Mouse (Mus musculus): Measurements from ENCODE around the gene Sdk2.

Gene Sdk2

DNA sequence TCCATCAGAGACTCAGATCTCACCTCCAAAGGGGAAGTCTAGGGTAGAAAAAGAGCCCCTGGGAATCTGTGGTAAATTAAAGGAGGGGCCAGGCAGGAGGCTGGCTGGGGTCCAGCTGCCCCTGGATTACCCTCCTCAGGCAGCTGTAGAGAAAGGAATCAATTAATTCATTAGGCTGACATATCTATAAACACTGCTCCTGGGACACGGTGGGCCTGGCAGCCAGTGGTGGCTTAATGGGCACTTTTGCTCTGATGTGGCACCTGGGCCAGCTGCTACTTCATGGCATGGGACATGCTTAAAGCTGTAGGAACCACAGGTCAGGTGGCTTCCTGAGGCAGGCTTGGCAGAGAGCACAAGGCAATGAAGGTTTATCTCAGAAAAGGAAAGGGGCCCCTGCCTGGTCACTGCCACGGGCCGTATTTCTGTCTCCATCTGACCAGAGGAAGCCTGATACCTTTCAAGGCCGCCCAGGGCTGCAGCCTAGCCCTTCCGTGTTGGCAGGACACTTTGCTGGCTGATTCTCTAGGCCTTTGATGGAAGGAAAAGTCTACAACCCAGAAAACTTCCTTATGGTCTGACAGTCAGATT, 80.9 kb downstream of the Sdk2 start:
- DNase-seq = no peak

DNA sequence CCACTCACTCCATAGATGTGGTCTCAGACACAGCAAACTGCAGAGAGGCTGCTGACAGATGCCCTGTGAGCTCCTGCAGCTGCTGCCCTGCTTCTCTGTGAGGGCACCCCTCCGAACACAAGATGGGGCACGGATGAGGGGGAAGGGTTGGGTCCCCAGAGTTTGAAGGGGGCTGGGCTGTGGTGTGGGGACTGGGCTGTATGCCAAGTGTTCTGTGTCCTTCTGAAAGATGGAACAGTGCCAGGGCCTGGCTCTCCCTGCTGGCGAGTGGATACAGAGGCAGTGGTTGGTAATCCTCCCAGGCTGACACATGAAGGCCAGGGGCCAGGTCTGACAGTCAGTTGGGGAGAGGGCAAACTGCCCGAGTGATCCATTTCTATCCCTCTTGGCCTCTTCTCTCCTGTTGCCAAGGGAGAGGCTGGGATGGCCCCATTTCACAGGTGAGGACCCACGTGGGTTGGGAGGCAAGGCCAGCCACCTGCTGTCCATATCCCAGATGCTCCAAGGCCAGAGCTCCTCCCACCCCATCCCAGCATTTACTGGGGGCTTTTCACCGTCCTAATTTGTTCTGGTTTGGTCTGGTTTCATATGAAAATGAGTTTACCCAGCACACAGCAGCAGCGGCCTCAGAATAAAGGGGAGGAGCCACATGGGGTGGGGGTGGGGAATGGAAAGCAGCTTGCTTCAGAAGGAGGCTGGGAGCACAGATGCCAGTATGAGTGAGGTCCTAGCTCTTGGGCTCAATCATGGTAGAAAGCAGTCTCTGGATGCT, 84.9 kb downstream of the Sdk2 start:
- DNase-seq = peak; percentile 24

DNA sequence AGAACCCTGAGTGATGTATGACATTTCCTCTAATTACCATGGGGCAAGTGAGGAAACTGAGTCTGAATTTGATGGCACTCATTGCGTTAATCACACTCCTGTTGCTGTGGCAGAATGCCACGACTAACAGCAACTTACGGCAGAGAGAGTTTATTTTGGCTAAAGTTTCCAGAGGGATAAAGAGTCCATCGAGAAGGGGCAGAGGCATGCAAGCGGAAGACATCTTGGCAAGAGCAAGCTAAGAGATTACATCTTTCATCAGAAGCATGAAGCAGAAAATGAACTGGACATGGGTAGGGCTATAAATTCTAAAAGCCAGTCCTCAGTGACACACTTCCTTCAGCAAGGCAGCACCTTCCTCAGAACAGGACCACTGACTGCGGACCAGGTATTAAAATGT, 85.8 kb downstream of the Sdk2 start:
- no peak for DNase-seq

DNA sequence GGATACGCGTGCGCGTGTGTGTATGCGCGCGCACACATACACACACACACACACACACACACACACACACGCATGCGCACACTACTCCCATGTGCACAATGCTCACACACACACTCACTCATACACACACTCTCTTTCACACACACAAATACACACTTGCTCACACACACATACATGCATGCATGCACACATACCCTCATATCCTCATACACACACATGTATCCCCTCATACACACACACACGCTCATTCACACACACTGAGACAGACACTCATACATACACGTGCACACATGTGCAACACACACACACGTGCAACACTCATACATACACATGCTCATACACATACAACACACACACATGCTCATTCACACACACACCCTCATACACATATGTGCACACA, 88.5 kb downstream of the Sdk2 start:
- no peak for DNase-seq

DNA sequence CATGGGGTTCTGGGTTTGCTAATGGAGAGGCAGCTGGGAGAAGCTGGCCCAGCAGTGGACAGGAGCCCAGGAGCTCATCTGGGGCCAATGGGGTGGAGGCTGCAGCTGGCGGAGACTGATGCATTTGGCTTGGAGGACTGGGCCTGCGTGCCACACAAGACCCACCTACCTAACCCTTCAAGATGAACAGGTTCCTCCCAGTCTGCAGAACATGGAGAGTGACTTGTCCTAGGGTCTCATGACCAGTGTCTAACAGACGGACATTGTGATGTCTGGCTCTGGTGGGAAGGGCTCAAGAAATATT, 91.2 kb downstream of the Sdk2 start:
- no peak for DNase-seq

DNA sequence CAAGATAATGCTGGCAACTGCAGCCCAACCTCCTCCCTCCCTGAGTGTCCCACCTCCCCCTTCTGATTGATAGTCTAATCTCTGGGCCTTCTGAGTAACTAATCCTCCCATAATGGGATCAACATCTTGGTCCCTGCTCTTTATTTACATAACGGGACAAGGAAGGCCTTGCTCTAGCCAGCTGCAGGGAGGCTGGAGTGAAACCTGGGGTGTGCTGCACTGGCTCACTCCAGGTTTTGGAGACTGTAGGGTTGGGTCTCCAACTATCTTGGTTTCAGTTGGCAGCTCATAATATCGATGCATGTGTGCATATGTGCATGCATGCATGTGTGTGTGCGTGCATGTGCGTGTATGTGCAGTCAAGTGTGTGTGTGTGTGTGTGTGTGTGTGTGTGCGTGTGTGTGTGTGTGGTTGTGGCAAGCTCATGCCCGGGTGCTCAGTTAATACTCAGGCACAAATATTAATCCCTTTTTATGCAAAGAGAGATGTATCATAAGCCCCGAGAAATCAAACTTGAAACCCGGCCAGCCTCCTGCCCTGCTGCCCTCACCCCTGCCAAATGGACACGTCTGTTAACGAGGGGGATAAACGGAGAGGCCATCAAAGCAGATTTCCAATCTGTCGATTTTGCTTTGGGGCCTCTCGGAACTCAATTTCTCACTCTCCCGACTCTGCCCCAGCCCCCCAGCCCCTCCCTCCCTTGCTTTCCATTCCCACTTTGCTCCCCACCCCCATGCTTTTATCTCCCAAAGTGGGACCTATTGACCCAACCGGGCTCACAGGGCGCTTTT, 91.8 kb downstream of the Sdk2 start:
- DNase-seq = no peak

DNA sequence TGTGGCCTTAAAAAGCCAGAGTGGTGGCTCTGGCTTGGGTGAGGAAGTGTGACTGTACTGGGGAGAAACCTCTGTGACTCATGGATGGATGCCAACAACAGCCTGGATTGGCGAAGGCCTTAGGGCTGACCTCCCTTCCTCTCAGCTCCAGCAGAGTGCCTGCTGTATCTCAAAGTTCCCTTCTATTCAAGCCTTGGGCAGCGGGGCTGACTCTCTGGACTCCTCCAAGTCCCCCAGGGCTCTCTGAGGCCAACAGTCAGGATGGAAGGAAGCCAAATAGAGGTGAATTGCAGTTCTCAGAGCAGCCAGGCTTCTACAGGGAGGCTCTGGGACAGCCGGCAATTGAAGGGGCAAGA, 94.4 kb downstream of the Sdk2 start:
- DNase-seq = peak; percentile 38

DNA sequence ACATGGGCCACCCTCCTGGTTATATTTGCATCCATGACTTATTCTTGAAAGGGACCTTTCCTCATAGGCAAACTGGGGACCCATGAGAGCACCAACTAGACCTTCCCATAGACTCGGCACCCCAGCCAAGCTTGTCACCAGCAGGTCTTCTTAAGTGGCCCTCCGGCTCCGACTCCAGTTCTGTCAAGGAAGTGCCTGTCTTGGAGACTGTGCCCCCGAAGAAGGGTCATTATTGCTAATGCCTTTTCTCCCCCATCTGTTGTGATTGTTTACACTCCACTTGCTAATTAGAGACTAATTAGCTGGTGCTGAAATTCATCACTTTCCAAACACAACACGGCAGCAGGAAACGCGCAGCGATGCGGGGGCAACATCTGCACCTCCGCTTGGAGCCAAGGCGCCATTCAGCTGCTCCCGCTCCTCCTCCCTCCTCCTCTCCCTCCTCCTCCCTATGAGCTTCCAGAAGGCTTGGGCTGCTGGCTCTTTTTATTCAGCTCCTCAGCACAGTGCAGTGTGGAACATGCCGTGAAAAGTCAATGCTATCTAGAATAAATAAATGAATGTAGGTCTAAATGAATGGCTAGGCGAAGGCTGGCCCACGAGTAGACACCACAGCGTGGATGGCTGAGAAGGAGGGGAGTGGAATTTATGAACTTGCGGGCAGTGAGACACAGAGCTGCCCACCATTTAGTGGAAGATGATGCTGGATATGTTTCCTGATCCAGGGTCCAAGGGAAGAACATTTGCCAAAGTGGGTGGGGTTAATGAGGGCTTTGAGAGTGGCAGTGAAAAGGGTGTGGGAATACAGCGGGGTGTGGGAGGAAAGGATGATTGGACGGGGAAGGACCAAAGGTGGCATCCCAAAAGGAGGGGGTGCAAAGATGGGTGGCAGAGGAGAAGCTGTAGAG, 95.0 kb downstream of the Sdk2 start:
- DNase-seq = no peak

DNA sequence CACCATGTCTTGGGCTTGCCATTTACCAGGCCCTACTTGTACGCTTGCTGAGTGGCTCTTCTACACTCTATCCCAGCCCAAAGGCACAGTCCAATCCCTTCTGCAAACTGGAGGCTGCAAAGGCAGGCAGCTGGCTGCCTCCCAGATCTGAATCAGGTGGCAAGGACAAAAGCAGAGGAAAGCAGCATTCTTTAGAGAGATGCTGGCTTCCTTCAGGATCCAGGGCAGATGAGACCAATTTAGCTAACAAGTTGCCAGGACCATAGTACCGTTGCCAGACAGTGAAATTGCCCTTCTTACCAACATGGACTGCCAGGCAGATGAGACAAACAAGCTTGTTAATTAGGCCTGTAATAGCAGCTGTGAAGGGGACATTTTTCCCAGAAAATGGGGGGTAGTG, 96.8 kb downstream of the Sdk2 start:
- DNase-seq = no peak

DNA sequence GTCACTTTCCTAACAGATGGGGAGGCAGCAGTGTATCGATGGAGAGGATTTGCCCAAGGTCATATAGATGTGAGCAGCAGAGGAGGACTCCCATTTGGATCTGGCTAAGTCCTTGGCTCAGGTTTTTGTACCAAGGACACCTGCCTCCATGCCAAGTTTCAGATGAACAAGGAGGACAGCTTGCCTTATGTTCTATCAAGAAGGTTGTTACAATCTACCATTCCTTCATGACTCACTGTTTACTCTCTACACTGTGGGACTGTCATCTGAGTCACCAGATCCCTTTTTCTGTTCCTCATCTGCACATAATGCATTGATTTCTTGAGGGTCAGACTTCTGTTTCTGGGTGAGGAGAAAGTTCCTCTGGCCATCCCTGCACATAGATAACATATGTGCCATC, 101.6 kb downstream of the Sdk2 start:
- no peak for DNase-seq

DNA sequence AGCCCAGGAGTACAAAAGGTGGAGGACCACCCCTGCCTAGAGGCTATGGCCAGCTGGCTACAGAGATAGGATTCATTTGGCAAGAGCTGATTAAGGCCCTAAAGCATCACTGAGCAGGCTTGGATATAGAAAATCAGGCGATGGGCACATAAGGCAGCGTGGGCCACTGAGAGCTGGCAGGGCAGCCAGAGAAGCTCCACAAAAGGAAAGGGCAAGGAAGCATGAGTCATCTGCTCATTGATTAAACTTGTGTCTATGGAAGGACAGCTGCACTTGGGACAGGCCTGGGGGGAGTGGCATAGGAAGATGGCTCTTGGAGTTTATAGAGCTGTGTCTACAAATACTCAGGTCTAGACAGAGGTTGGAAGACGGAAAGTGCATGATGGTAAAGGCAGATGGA, 104.1 kb downstream of the Sdk2 start:
- DNase-seq = no peak

DNA sequence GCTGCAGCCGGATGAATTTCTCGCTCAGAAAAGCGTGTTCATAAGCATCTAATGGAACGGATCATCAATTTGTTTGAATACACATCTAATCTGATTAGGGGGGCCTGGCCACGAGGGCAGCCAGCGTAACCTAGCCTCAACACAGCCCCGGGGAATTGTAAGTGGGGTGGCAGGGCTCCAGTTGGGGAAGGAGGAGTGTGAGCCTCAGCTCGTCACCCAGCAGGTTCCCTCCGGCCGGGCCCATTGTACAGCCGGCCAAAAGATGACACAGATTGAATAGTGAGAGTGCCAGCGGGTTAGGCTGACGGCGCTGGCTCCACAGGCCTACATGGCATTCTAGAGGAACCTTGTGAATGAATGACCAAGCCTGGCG, 115.2 kb downstream of the Sdk2 start:
- DNase-seq = no peak

DNA sequence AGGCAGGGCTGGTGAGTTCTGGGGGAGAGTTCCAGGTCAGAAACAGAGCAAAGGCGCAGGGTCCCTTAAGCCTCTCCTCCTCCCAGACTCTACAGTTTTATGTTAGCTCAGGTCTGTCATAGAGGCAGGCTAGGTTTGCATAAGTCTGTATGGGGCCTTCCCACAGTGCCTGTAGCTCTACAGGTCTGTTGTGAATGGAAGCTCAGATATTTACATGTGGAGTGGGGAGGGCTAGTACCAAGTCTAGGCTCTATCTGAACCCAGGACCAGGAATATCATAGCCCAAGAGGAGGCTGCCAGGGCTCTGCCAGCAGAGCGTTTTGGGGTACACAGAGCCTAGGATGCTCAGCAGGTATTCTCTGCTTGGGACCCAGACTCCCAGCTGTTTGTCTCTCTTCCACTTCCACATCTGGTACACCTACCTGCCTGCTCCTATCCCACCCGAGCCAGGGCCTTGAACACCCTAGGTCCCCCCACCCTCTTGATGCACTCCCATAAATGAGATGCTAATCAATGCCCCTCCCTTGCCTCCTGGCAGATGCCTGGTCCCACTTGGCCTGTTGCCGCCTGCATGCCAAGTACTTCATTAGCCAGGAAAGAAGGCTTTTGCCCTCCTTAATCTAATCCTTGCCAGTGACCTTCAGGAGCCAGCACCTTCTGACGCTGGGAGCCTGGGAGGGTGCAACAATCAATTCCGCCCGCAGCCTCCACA, 115.8 kb downstream of the Sdk2 start:
- DNase-seq = no peak

DNA sequence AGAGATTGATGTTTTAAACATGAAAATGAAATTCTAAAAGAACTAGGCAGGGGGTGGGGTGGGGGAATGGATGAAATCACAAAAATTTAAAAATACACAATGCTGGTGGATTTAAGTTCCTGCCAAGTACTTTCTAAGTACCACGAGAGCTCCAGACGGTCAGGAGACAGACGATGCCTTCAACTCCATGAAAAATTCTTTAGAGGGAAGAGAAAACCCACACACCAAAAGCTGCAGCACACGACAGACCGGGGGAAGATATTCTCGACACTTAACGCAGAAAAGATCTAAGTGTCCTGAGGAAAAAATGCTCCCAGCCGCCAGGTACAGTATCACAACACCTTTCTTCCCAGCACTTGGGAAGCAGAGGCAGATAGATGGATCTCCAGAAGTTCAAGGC, 118.2 kb downstream of the Sdk2 start:
- no peak for DNase-seq

DNA sequence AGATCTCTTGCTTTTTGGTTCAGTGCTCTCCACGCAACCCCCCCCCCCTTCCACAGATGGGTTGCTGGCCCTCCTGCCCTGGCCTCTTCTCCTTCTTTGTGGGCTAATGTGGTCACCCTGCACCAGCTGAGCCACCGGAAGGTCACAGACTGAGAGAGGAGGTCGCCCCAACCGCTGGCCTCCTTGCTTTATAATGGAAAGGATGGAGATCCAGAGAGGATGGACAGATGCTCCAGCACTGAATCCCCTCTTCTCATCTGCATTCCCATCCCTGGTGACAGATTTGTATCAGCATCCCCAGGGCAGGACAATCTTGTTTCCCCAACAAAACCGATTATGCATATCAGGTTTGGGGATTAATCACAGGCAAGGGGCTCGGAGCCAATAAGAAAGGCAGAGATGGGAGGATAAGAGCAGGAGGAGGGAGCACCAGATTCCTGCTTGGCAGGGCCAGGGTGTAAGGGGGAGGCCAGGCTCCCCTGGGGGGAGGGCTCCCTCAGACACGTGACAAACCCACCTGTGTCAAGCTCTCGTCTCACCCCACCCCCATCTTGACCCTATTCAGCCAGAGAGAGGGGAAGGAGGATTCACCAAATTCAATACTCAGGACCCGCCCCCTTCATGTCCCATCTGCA, 124.6 kb downstream of the Sdk2 start:
- DNase-seq = no peak

DNA sequence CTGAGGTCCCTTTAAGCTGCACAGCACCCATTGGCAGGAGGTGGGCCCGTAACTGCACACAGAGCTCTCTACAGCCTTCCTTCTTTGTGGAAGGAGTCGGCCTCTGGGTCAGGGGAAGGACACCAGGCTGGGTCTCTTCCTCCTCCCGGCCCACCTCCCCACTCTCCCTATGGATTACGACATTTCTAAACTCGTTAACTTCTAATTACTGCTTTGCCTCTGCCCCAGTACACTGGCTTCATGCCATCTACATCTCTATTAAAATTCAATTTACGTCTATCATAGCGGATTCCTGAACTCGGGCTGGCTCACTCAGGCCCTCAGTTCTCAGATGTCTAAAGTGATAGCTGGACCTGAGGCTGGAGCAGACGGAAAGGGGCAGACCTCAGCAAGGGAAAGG, 133.2 kb downstream of the Sdk2 start:
- no peak for DNase-seq

DNA sequence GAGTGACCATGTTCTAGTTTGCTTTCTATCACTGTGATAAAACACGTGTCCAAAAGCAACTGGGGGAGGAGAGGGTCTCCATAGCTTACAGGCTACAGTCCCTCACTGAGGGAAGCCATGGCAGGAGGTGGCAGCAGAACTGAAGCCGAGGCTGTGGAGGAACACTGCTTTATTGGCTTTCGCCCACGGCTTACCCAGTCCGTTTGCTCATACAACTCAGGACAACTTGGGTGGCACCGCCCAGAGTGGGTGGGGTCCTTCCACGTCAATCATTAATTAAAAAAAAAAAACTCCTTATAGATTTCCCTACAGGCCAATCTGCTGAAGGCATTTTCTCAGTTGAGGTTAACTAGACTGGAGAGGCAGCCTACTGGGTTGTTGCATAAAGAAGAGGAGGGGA, 133.9 kb downstream of the Sdk2 start:
- DNase-seq = no peak

DNA sequence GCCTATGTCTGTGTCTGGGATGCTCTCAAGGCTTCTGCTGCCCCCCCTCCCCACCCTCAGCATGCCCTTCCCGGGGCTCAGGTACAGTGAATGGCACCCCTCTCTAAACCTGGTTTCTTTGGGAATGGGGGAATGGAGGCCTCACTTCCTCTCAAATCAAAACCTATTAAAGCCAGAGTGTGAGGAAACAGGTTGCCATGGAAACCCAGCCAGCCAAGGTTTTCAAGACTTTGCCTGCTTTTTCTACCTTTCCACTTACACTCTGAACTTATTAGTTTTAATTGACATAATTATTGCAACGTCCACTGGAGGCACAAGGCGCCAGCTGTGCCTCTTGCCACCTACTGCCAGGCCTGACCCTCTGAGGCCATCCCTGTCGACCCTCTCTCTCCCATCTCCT, 135.1 kb downstream of the Sdk2 start:
- DNase-seq = no peak

DNA sequence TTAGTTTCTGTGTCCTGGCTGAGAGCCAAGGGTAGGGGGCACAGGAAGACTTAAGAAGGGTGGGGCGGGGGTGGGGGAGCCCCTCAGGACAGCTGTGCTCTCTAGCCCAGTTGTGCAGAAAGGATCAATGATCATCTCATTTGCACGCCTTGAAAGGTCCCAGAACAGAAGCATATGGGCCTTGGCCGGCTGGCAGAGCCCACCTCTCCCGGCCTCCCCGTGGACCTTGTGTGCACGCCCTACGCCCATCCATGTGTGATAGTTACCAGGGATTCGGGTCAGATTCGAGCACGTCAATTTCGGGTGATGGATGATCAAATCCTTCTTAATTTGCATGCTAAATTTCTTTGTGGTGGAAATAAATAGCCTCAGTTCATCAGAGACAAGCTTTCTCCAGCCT, 136.7 kb downstream of the Sdk2 start:
- DNase-seq = no peak

DNA sequence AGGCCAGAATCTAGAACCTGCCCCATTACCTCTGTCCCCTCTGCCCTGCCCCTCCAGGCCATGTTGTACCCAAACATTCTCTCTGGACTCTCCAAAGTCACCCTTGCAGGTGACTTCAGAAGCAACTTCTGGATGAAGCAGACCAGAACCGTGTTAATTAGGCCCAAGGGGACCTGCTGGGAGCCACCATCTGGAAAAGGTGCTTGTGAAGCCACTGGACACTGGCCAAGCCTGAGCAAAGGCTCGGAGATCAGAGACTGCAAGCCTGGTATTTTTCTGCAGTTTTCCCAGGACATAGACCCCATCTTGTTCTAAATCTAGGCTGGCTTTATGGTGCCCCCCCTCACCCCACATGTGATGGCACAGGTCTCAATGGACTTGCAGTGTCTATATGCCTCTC, 138.0 kb downstream of the Sdk2 start:
- DNase-seq = no peak

DNA sequence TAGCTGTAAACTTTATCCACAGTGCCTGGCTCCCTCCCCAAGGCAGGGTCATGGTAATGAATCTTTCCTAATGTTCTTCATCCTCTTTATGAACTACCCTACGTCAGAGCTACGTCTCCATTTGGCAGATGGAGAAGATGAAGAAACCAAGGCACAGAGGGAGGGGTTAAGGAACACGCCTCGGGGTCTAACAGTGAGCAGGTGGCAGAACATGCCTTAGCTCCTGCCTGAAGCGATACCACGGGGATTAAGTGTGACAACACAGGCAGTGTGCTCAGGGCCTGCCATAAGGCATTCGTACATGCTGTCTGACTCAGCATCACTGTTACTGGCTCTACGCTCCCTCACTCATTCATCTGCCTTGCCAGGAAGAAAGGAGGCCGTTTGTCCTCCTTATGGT, 138.6 kb downstream of the Sdk2 start:
- no peak for DNase-seq

DNA sequence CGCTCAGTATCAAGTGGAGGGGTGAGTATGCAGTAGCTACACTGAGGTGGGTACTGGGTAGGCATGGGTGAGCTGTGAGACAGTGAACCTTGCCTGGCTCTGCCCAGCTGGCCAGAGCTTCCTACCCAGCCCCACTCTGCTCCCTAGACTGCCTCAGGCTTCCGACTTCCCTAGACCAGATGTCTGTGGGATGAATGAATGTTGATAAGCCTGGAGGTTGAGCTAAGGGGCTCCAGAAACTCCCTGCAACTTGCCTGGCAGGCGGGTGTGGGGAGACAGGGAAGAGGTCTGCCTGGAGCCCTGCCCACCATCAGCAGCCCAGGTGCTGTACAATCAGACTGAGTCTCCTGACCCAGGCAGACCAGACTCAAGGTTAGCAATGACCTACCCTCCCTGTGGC, 139.0 kb downstream of the Sdk2 start:
- no peak for DNase-seq

All from lung, postnatal 14 days (tissue).